ENCODE assay signal across 11 mouse cellular contexts in the genomic region with DNA sequence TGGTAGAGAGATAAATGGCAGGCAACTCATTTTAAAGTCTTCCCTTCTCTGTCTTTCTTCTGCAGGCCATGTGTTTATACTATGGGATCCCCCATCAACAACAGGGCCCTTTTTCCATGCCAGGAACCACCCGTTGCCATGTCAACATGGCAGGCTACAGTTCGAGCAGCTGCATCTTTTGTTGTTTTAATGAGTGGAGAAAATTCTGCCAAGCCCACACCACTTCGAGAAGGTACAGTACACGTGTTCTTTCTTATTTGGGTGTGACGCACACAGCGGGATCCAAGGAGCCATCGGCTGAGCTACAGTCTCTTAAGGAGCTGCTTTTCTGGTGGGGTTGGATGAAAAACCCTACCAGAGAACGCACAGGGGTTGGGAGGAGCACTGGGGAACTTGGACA.
DNase-seq lines count a peak whose midpoint lies in the region; ATAC-seq lines count a peak whose summit lies in the region.
"Had no signal": no experiment of that assay in that cellular context is flagged by ENCODE, and none has a peak within 500 bp of the region (broad histone marks: within the 10 kb centered on the region; RNA-seq: fewer than 3 reads in every experiment).

No protein-coding gene starts in this region.

- H3K4me1 ChIP-seq in heart, embryonic 13.5 days, result peaks cover 28% of the 10 kb centered on the region
- H3K4me1 ChIP-seq in neural tube, embryonic 15.5 days, result peaks cover 11% of the 10 kb centered on the region; the same call in 1 of the 2 replicates

- no peak overlapping the region for H3K9ac ChIP-seq in heart, embryonic 13.5 days
- H3K9ac ChIP-seq in neural tube, embryonic 15.5 days (replicated peaks), result no peak overlapping the region

- peak overlapping the region; percentile 71 for H3K27ac ChIP-seq in heart, embryonic 13.5 days (replicated peaks)
- H3K27ac ChIP-seq in neural tube, embryonic 15.5 days (replicated peaks), result peak overlapping the region; percentile 41

- 70% methylated on average over 8 of the region's 8 CpGs for WGBS in heart, embryonic 13.5 days
- 34% methylated on average over 8 of the region's 8 CpGs for WGBS in neural tube, embryonic 15.5 days

- no peaks in the 10 kb centered on the region for H3K9me3 ChIP-seq in heart, embryonic 13.5 days
- no peaks in the 10 kb centered on the region for H3K9me3 ChIP-seq in neural tube, embryonic 15.5 days (replicated peaks)

- no peaks in the 10 kb centered on the region for H3K36me3 ChIP-seq in heart, embryonic 13.5 days
- H3K36me3 ChIP-seq in neural tube, embryonic 15.5 days, result no peaks in the 10 kb centered on the region

- H3K27me3 ChIP-seq in heart, embryonic 13.5 days (replicated peaks), result no peaks in the 10 kb centered on the region
- no peaks in the 10 kb centered on the region for H3K27me3 ChIP-seq in neural tube, embryonic 15.5 days (replicated peaks)

- H3K4me3 ChIP-seq in heart, embryonic 13.5 days, result no peak overlapping the region
- no peak overlapping the region for H3K4me3 ChIP-seq in neural tube, embryonic 15.5 days (replicated peaks)
- H3K4me3 ChIP-seq: myocyte had no signal

- no peak overlapping the region for H3K4me2 ChIP-seq in heart, embryonic 13.5 days
- H3K4me2 ChIP-seq in neural tube, embryonic 15.5 days, result no peak overlapping the region

- no peak for ATAC-seq in heart, embryonic 13.5 days (ENCODE audit: extremely low read depth, insufficient number of reproducible peaks, low FRiP score, low TSS enrichment)
- ATAC-seq in neural tube, embryonic 15.5 days (ENCODE audit: low FRiP score), result peak; percentile 60; the same call in 1 of the 2 replicates
- ATAC-seq in frontal cortex, adult (ENCODE audit: low TSS enrichment), result no peak

- DNase-seq in heart, adult 18-20 months, result no peak
- peak; percentile 65 to 69 for DNase-seq in right cerebral cortex, postnatal 10 days (ENCODE audit: low spot score in 2 of 2)
- DNase-seq in right cerebral cortex, postnatal 14 days, result no peak
- peak; percentile 42 for DNase-seq in layer of hippocampus, adult 11-12 months (ENCODE audit: low spot score)
- DNase-seq in kidney, adult 18-20 months, result no peak
- DNase-seq: cerebellum, adult 8-10 months; lung, adult 18-20 months had no signal

Comparison
In these comparisons a context has a peak if more than half of its experiments do, and no peak if none do; other contexts are left out.
1. DNase-seq: peak in right cerebral cortex, postnatal 10 days (2 of 2) and layer of hippocampus, adult 11-12 months (single experiment); none in heart, adult 18-20 months (0 of 2), right cerebral cortex, postnatal 14 days (single experiment) and kidney, adult 18-20 months (single experiment).